Mouse (Mus musculus) stomach, postnatal 0 days (tissue): ENCODE data around the gene Rbbp8nl.

Experiments used
- CTCF ChIP-seq: IDR thresholded peaks from 2 replicates; pipeline ENCODE4 v1.5.1; 2016; ENCODE audit warnings: antibody characterized with exemption, low read depth, mild to moderate bottlenecking, moderate library complexity
- EP300 ChIP-seq: optimal IDR thresholded peaks from 2 replicates; pipeline ENCODE3; 2016; ENCODE audit warnings: antibody characterized with exemption

GRCm38 (mm10) chr2:180306423-180307168 lies 16.9 kb upstream of the Rbbp8nl start:
- TF ChIP-seq CTCF = no peak
- TF ChIP-seq EP300 = peak; percentile 22
